Mouse (Mus musculus) hindbrain, embryonic 16.5 days (tissue): Measurements from ENCODE around the gene Igfbp6. TPM values are rescaled to one million over a fixed set of nuclear protein-coding genes. Genes with fewer than 3 reads are reported as not detected.

Experiments used
- ATAC-seq: fragments of 200-750 bp; cut with Nextera tagmentation; 2 replicates; pipeline ENCODE4 v1.8.0; 2017; ENCODE audit warnings: moderate TSS enrichment, moderate library complexity
- H3K27ac ChIP-seq: fragments of 300-500 bp; sonication (generic); 2 replicates; pipeline ENCODE4 v1.5.1; 2014; ENCODE audit warnings: low read depth, mild to moderate bottlenecking, control low read depth, low read length, moderate library complexity
- H3K27me3 ChIP-seq: fragments of 300-500 bp; sonication (generic); replicated peaks from 2 replicates; pipeline ENCODE4 v1.6.1; 2014; ENCODE audit warnings: low read length; ENCODE audit not compliant: control insufficient read depth, insufficient read depth
- H3K36me3 ChIP-seq: fragments of 300-500 bp; sonication (generic); 2 replicates; pipeline ENCODE4 v1.6.1; 2014; ENCODE audit warnings: mild to moderate bottlenecking, low read length, moderate library complexity, mixed read lengths; ENCODE audit not compliant: control insufficient read depth, insufficient read depth
- H3K4me1 ChIP-seq: fragments of 300-500 bp; sonication (generic); 2 replicates; pipeline ENCODE4 v1.6.1; 2014; ENCODE audit warnings: low read depth, low read length; ENCODE audit not compliant: control insufficient read depth, insufficient read depth
- H3K4me2 ChIP-seq: fragments of 300-500 bp; sonication (generic); 2 replicates; pipeline ENCODE4 v1.6.1; 2014; ENCODE audit warnings: mild to moderate bottlenecking, low read length, control low read depth, moderate library complexity
- H3K4me3 ChIP-seq: fragments of 300-500 bp; sonication (generic); 2 replicates; pipeline ENCODE4 v1.5.1; 2014; ENCODE audit warnings: mild to moderate bottlenecking, low read length, control low read depth, moderate library complexity
- H3K9ac ChIP-seq: fragments of 300-500 bp; sonication (generic); 2 replicates; pipeline ENCODE4 v1.6.1; 2014; ENCODE audit warnings: low read depth, mild to moderate bottlenecking, control low read depth, low read length, moderate library complexity
- H3K9me3 ChIP-seq: fragments of 300-500 bp; sonication (generic); 2 replicates; pipeline ENCODE4 v1.6.1; 2014; ENCODE audit warnings: mild to moderate bottlenecking, low read length, moderate library complexity; ENCODE audit not compliant: control insufficient read depth
- WGBS: fragments of 180-500 bp; shearing (Covaris S2); extraction: QIAGEN DNeasy Blood & Tissue Kit; methylation state at CpG from one replicate; pipeline ENCODE4 v1.1.7; 2014; 5-methylcytosine and 5-hydroxymethylcytosine counted together
- polyA plus RNA-seq: library from polyadenylated mRNA; unstranded; fragments of >200 nt; fragmentation: Nextera tagmentation; extraction: Ambion mirVana; gene quantifications from 2 replicates; pipeline ENCODE4 v1.2.1, GENCODE M21; 2015

The Igfbp6 gene
- polyA plus RNA-seq, 1 experiment from 2014 or later: 3.9 TPM

DNA sequence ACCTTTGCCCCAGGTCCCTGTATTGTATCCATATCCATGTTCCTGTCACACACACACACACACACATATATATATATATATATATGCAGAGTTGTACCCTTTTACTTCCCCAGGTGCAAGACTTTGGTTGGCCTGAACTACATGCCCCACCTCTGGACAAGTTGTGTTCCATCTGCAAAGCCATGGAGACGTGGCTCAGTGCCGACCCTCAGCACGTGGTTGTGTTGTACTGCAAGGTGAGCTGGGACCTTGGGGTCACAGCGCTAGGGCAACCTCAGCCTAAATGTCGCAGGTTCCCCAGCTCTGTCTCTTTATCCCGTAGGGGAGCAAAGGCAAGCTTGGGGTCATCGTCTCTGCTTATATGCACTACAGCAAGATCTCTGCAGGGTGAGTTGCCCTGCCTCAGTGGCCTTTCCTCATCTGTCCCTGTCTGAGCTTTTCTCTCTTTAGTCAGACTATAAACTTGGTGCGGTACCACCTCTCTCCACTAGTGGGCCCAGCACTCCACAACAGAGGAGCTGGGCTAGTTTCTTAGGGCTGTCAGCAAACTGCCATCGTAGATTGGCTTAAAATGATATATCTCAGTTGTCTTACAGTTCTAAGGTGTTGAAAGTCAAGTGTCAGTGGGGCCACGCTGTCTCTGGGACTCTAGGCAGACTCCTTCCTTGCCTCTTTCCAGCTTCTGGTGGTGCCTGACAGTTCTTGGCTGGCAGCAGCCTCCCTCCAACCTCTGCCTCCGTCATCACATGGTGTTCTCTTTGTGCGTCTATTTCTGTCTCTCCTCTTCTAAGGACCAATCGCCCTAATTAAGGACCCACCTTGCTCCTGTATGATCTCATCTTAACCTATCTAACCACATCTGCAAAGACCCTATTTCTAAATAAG is 36.2 kb upstream of the Igfbp6 start:
- Histone ChIP-seq H3K4me3 (no peak overlapping the region; the same call in 1 of the 2 replicates), H3K4me1 (peaks cover 38% of the 10 kb centered on the region), H3K27me3 (peaks cover 14% of the 10 kb centered on the region), H3K36me3 (no peaks in the 10 kb centered on the region), H3K27ac (no peak overlapping the region), H3K4me2 (peak overlapping the region; percentile 74), H3K9me3 (no peaks in the 10 kb centered on the region), H3K9ac (no peak overlapping the region)
- ATAC-seq: no peak
- 35% methylated on average over 13 of the region's 13 CpGs for WGBS

DNA sequence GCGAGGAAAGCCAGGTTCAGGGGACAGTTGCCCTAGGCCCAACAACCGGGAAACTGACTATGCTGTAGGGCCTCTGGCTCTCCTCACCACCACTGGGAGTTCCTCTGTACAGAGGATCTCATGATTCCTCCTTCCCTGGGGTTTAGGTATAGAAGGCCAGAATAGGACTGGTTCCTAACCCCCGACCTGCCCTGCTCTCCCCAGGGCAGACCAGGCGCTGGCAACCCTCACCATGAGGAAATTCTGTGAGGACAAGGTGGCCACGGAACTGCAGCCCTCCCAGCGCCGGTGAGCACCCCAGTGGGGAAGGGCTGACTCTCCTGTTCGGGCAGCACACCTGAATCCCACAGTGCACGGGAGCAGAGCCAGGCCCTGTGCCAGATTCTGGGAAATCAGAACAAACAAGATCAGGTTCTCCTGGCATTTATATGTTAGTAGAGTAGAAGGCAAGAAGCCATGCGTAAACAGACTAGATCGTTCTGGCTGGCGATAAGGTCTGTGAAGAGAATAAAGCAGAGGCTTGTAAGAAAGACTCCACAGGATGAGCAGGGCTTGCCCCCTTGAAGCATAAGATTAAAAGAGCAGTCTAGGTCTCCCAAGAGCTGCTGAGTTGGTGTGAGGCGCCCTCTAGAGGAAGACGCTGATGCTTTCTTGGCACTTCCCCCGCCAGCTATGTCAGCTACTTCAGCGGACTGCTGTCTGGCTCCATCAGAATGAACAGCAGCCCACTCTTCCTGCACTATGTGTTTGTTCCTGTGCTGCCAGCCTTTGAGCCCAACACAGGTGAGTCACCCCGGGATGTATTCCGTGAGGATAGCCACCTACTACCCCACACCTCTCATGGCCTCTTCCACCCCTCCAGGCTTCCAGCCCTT is 35.3 kb upstream of the Igfbp6 start:
- 0 out of 2 replicates have a peak, but pooled peaks have one; percentile 12 for ATAC-seq
- Histone ChIP-seq H3K27ac (no peak overlapping the region), H3K4me2 (no peak overlapping the region), H3K9ac (0 out of 2 replicates have a peak overlapping the region, but pooled peaks have one; percentile 14), H3K4me3 (no peak overlapping the region), H3K36me3 (no peaks in the 10 kb centered on the region), H3K9me3 (no peaks in the 10 kb centered on the region), H3K4me1 (peaks cover 29% of the 10 kb centered on the region), H3K27me3 (peaks cover 14% of the 10 kb centered on the region)
- 48% methylated on average over 18 of the region's 18 CpGs for WGBS

DNA sequence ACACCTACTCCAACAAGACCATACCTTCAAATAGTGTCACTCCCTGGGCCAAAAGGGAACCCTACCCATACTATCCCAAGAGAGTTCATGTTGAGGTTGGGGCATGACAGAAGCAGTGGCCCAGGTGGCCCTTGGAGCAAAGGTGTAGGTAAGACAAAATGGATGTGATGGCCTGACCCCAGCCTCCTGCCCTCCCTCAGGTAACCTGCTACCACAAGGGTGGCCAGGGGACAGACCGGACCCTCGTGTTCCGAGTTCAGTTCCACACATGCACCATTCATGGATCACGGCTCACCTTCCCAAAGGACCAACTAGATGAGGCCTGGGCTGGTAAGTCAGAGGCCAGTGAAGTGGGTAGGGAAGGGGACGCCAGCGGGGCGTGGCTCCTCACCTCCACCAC is 33.9 kb upstream of the Igfbp6 start:
- H3K9me3 ChIP-seq: no peaks in the 10 kb centered on the region
- H3K27ac ChIP-seq: no peak overlapping the region
- H3K9ac ChIP-seq: no peak overlapping the region
- H3K4me1 ChIP-seq: peaks cover 22% of the 10 kb centered on the region
- no peak for ATAC-seq
- peaks cover 12% of the 10 kb centered on the region for H3K27me3 ChIP-seq
- H3K4me3 ChIP-seq: no peak overlapping the region
- H3K4me2 ChIP-seq: no peak overlapping the region
- H3K36me3 ChIP-seq: no peaks in the 10 kb centered on the region
- 98% methylated on average over 7 of the region's 7 CpGs for WGBS

DNA sequence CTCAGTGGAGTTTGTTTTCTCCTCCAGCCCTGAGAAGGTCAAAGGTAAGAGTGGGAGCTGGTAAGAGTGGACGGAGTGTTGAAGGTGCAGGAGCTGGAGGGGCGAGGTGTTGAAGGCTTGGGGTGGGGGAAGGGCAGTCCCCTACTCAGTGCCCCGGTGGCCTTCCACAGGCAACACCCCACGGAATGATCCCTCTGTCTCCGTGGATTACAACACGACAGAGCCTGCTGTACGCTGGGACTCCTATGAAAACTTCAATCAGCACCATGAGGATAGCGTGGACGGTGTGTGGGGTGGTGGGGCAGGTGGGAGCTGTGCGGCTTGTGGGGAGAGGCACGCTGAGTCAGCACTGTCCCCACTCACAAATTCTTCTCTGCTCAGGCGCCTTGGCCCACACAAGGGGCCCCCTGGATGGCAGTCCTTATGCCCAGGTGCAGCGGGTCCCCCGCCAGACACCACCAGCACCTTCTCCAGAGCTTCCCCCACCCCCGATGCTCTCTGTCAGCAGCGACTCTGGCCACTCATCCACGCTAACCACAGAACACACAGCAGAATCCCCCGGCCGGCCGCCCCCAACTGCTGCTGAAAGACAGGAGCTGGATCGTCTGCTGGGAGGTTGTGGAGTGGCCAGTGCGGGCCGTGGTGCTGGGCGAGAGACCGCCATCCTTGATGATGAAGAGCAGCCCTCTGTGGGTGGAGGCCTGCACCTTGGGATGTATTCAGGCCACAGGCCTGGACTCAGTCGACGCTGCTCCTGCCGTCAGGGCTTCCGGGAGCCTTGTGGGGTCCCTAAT is 33.3 kb upstream of the Igfbp6 start:
- Histone ChIP-seq H3K9ac (no peak overlapping the region), H3K27ac (no peak overlapping the region), H3K4me1 (peaks cover 20% of the 10 kb centered on the region), H3K4me2 (no peak overlapping the region), H3K4me3 (no peak overlapping the region), H3K9me3 (no peaks in the 10 kb centered on the region), H3K27me3 (peaks cover 8% of the 10 kb centered on the region), H3K36me3 (0 out of 2 replicates have a peak, but pooled peaks cover 4% of the 10 kb centered on the region)
- WGBS: 75% methylated on average over 28 of the region's 29 CpGs
- ATAC-seq: no peak

DNA sequence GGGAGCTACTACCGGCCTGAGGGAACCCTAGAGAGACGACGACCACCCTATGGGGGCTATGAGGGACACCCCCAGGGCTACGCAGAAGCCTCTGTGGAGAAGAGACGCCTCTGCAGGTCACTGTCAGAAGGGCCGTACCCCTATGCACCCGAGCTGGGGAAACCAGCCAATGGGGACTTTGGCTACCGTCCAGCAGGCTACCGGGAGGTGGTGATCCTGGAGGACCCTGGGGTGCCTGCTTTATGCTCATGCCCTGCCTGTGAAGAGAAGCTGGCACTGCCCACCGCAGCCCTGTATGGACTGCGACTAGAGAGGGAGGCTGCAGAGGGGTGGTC is 32.7 kb upstream of the Igfbp6 start:
- Histone ChIP-seq H3K9ac (no peak overlapping the region), H3K9me3 (no peaks in the 10 kb centered on the region)
- WGBS: 66% methylated on average over 11 of the region's 11 CpGs

DNA sequence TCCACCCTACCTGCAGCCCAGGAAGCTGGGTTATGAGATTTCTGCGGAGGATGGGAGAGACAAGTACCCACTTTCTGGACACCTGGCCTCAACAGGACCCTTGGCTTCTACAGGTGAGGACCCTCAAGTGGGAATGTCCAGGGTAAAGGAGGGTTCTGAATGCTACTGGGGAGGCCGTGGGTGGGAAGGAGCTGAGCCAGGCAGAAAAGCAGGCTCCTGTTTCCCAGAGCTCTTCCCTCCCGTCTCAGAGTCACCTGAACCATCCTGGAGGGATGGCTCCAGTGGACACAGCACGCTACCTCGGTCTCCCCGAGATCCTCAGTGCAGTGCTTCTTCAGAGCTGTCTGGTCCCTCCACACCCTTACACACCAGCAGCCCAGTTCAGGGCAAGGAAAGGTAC is 32.0 kb upstream of the Igfbp6 start:
- Histone ChIP-seq H3K27ac (no peak overlapping the region), H3K27me3 (peaks cover 3% of the 10 kb centered on the region), H3K4me2 (no peak overlapping the region), H3K36me3 (peaks cover 9% of the 10 kb centered on the region; the same call in 1 of the 2 replicates), H3K9ac (no peak overlapping the region), H3K9me3 (no peaks in the 10 kb centered on the region), H3K4me3 (no peak overlapping the region), H3K4me1 (peaks cover 23% of the 10 kb centered on the region)
- WGBS: 94% methylated on average over 6 of the region's 6 CpGs
- ATAC-seq: no peak

More for the DNA sequence above, 32.7 kb upstream of the Igfbp6 start:
- H3K4me2 ChIP-seq: no peak overlapping the region
- peaks cover 5% of the 10 kb centered on the region for H3K27me3 ChIP-seq
- 0 out of 2 replicates have a peak, but pooled peaks cover 6% of the 10 kb centered on the region for H3K36me3 ChIP-seq
- H3K27ac ChIP-seq: no peak overlapping the region
- H3K4me3 ChIP-seq: no peak overlapping the region
- ATAC-seq: no peak
- H3K4me1 ChIP-seq: peaks cover 25% of the 10 kb centered on the region

DNA sequence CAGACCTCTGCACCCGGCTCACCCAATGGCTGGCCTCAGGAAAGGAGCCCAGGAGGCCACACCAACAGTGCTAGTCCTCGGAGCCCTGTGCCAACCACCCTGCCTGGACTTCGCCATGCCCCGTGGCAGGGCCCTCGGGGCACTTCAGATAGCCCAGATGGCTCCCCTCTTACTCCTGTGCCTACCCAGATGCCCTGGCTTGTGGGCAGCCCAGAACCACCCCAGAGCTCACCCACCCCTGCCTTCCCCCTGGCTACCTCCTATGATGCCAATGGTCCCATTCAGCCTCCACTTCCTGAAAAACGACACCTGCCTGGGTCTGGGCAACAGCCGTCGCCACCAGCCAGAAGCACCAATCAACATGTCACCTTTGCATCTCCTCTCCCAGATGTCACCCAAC is 31.3 kb upstream of the Igfbp6 start:
- ATAC-seq: no peak
- 84% methylated on average over 8 of the region's 8 CpGs for WGBS
- Histone ChIP-seq H3K9me3 (no peaks in the 10 kb centered on the region), H3K4me2 (no peak overlapping the region), H3K27ac (no peak overlapping the region), H3K9ac (no peak overlapping the region), H3K4me1 (peaks cover 23% of the 10 kb centered on the region), H3K4me3 (no peak overlapping the region), H3K36me3 (peaks cover 12% of the 10 kb centered on the region; the same call in 1 of the 2 replicates), H3K27me3 (peaks cover 1% of the 10 kb centered on the region)

DNA sequence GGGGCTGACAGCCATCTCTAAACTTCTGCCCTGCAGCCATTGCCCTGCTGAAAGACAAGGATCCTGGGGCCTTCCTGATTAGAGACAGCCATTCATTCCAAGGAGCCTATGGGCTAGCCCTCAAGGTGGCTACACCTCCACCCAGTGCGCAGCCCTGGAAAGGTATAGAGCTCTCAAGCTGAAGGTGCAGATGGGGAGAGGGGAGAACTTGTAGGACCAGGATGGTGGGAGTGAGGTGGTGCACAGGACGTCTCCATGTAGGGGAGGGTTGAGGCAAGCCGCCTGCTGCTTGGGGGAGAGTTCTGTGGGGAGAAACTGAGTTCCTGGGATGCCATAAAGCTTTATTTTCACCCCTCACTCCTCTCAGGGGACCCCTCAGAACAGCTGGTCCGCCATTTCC is 30.5 kb upstream of the Igfbp6 start:
- no peak overlapping the region for H3K4me2 ChIP-seq
- 79% methylated on average over 4 of the region's 4 CpGs for WGBS
- no peak overlapping the region for H3K9ac ChIP-seq
- no peaks in the 10 kb centered on the region for H3K27me3 ChIP-seq
- H3K4me3 ChIP-seq: no peak overlapping the region
- H3K36me3 ChIP-seq: peaks cover 12% of the 10 kb centered on the region; the same call in 1 of the 2 replicates
- ATAC-seq: no peak
- H3K27ac ChIP-seq: no peak overlapping the region
- peaks cover 21% of the 10 kb centered on the region for H3K4me1 ChIP-seq
- H3K9me3 ChIP-seq: no peaks in the 10 kb centered on the region
